Mouse (Mus musculus) natural killer cell, adult 2 months (primary cell): ENCODE data around the gene Tigd3.

ENCODE experiments used
- DNase-seq, 2 experiments: peaks; one replicate each; pipeline ENCODE4 v3.0.0; 2022; ENCODE audit warnings: low spot score in 2 of 2

The Tigd3 gene

DNA sequence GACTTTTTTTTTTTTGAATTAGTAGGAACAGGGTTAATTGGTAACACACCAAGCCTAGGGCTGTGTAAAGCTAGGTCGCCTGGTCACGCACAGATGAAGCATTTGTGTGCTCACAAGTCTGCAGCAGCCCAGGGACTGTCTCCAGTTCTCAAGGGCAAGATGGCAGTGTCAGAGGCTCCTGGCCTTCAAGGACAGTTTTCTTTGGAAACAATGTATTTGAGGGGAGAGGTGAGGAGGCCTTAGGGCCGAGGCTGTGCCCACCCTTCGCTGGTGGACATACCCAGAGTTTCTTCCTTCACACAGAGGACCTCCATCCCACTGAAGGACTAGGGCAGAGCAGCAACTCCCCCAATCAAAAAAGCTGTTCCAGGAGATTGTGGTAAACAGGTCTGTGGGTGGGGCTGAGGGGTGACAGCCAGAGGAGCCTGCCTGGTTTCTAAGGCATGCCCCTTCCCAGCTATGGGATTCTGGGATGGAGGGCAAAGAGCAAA lies 46.6 kb downstream of the Tigd3 start:
- no peak for DNase-seq

DNA sequence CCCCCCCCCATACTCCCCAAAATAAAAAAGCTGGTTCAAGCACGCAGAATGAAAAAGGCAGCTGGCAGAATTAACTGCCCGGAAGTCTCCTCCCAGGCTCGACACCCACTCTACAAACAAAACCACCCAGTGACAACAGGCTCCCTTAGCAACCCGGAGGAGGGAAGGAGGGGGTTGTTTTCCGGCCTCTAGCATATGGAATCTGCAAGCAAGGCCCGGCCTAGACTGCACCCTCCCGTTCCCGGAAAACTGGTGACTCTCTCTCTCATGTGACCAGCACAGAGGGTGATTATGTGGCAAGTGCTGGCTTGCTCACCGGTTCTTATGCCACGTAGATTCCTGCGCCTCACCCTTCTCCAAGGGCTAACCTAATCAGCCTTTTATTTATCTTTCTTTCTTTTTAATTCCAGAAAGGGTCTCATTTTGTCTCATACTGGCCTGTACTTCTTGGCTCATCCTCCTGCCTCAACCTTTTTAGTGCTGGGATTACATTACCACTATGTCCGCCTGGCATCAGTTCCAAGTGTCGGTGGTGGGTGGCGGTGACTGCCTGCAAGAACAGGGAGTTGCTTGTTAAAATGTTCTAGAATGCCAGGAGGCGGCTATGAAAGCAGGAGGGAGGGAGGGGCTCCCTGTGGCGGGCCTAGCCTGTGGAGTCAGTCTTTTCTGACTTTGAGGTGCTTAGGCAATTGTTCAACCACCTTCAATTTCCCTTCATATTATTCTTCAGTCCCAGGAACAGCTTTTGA lies 47.2 kb downstream of the Tigd3 start:
- peak; percentile 78 to 85 for DNase-seq

DNA sequence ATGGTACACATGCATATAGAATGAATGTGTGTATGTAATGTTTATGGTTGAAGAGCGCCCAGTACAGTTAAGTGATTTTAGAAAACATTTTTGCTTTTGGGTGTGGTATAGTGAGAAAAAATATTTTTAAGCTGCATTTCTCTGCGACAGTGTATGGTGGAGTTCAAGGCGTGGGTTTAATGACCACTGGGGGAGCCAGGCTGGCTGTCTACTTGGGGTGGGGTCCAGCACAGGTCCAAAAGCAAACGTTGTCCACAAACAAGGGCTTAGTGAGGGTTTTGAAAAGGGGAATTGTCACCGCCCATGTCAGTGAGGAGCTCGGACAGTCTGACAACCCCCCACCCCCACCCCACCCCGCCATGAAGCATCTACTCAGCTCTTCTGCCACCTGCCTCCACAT lies 47.8 kb downstream of the Tigd3 start:
- DNase-seq, result peak; percentile 71 to 75

DNA sequence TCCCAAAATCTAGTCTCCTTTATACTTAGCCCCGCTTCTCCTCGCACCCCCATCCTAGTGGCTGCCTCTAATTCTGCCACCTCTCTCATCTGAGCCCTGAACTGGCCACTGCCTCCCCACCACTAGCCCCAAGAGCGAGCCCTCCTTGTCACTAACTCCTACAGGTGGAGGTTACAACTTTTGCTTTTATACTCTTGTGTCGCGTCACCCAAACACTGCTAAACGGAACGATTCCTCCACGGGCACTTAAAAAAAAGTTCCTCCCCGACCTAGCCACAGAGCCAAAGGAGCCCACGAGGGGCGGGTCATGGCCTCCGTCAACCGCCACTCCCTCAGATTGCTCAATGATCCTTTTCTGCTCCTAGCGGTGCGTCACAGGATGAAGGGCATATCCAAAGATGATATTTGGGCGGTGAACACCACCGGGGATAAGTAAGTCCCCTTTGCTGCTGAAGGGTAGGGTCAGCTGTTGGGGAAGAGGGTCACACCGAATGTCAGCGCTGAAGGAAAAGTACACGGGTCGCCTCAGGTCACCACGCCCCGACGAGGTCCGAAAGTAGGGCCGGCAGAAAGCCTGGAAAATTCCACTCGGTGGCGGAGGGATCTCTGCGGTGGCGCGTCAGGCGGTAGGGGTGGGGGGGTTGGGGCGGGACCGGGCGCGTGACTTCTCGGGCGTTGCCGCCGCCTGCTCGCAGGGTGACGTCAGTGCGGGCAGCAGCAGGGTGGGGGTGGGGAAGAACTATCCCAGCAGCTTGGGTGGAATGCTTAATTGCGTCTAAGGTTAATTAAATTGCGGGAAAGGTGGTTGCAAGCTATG lies 48.4 kb downstream of the Tigd3 start:
- peak; percentile 97 for DNase-seq

DNA sequence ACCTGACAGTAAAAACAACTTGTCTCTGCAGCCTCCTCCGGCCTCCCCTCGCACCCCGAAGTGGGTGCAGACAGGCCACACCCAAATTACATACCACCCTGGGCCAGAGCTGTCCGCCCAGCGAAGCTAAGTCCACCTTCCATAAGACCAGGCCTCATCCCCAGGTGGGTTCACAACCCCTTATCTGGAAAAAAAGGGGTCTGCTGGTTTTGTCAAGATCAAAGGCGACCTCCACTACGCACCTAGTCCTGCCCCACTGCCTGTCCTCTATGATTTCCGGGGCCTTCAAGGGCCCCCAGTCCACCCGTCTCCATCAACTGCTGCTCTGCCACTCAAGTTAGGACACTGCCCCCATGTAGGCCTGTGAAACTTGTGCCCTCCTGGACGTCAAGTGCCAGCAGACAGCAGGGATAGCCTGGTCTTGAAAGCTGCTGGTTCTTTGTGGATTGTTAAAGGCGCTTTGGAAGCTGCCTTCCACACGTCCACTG lies 49.1 kb downstream of the Tigd3 start:
- no peak for DNase-seq

DNA sequence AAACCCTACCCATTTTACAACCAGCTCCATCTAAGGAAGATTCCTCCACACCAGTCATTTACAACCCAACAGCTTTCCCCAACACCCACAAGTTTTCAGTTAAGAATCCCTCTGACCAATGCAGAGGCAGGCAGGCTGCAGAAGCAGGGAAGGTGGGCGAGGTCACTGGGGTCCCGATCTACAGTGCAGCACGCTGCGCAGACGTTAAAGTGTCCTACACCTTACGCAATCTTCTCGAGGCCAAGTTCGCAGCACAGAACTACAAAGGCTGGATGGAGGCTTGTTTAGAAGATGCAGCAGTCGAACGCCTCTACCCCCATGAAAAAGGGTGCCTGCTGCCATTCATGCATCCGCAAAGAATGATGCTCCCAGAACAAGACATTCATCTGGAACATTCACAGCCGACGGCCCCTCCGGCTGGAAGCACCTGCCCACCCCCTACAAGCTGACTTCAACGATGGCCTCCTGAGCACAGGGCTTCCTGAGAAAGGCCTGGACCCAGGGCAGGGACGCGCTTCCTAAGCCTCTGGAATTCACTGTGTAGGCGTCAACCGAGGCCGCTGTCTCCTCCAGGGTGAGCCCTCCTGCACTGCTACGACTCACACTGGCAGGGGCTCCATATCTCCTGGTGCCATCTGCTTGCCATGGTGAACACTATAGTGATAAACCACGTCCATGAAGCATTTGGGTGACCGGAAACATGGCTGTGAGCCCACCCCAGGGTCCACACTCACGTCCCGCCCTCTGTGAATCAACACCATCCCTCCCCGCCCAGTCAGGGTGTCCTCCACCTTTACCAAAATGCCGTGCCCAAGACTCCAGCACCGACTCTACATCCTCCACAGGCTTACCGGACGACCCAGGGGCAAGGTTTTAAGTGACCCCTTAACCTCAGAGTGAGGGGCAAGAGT lies 49.9 kb downstream of the Tigd3 start:
- peak; percentile 33 to 44 for DNase-seq

DNA sequence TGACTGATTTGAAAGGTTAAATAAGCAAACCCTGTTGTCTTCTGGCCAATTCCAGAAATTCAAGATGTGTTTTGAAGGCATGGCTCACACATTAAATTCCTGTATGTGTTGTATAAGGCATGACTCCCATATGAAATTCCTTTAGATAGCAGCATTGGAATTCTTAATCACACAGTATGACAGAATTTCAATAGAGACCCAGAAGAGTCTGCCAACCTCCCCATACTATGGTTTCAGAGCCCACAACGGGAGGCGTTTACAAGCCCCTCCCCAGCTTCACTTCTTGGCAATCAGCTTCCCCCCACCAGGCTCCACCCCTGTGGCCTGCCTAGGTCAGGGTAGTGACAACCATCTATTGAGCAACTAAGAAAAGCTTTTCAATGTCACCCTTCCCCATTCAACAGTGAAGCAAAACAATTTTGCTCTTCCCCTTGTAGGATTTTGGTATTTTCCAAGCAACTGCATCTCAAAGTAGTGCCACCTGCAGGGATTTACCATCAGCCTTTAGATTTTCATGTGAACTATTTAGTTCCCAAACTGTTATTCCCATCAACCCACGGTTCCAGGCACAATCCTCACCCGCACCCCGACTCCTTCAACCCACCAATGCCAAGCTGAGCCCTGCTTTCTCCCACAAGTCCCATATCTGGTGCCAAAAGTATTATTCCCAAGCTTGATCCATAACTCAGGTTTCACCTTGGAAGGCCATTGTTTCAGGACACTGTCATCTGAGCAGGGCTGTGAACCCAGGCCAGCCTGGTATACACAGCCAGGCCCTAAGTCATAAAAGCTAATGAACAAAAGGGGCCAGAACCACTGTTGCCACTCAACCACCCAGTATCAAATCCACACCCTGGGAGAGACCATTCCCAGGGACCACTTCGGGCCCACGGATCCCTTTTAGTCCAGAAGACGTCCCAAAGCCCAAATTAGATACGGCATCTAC lies 50.9 kb downstream of the Tigd3 start:
- peak; percentile 46 to 58 for DNase-seq

DNA sequence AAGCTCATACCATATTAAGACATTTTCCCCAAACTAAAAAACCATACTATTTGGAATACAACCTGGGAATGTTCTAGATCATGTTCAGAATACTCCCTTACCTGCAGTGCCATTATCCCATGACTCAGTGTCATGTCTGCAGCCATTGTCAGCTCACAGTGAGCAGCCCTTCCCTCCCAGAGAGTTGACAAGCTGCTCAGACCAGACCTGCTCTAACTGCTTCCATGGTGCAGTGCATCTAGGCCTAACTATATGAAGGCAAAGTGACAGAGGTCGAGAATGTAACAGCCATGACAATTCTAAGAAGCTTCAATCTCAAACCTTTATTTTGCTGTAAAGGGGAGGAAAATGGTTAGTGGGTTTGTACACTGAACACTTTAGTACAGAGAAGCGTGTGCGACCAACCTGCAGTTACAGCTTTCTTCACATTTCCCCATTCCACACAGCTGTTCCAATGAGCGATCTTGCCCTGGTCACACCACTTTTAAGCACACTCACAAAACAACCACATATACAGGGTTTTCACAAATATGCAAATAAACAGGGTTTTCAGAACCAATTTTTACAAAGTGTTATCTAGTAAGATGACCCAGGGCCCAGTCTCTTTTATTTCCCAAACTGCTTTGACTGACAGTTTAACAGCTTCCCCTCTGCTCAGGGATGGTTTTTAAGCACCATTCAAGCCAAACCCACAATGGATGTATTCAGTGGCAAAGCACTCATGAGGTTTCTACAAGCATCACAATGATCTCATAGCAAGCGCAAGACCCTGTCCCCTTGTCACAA lies 51.8 kb downstream of the Tigd3 start:
- DNase-seq, result peak; percentile 49 to 50

DNA sequence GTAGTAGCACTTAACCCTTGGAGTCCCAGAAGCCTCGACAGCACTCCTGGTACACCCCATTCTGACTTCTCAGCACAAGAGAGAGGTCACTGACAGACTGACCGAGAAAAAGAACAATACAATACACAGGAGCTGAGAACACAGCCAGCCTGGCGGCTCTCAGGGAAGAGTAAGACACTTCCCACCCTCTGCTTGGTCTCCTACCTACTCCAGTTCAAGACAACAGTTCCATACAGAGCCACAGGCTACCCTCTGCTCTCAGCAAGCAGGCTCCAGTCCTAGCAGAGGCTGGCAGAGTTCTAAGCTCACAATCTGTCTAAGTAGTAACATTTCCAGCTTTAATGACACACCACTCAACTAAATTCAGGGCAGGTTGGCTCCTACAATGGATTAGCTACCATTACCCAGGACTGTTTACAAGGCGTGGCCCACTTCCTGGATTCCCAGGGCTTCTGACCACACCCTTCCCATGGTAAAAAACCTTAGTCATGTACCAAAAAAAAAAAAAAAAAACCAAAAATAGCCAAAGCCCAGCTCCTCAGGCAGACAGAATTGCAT lies 52.5 kb downstream of the Tigd3 start:
- DNase-seq, result peak; percentile 55 to 61
